8 mouse cellular contexts compared by ENCODE assay signal in genomic region chr7:70365401-70365811, GRCm38 (mm10). TPM values are rescaled to one million over a fixed set of nuclear protein-coding genes. Genes with fewer than 3 reads are reported as not detected.
DNase-seq lines count a peak whose midpoint lies in the region; ATAC-seq and TF ChIP-seq lines count a peak whose summit lies in the region.

No protein-coding gene starts in this region.

- DNase-seq in lung, postnatal 0 days (ENCODE audit: low spot score) = peak; percentile 66
- DNase-seq in lung, postnatal 10 days = no peak
- peak; percentile 77 for DNase-seq in embryo, embryonic 9.5 days (ENCODE audit: extremely low spot score)
- no peak for DNase-seq in limb, embryonic 14.5 days (ENCODE audit: low spot score)
- peak; percentile 39 for DNase-seq in ovary, postnatal 14 days (ENCODE audit: low spot score)
- DNase-seq in layer of hippocampus, adult 9-10 months (ENCODE audit: low spot score) = no peak
- DNase-seq in cerebellum, adult 8-10 months = no peak

- peaks cover 5% of the 10 kb centered on the region; the same call in 1 of the 2 replicates for H3K4me1 ChIP-seq in lung, postnatal 0 days (ENCODE audit: insufficient read depth, low read depth, low read length)
- peaks cover 35% of the 10 kb centered on the region for H3K4me1 ChIP-seq in hindbrain, embryonic 12.5 days
- H3K4me1 ChIP-seq in limb, embryonic 14.5 days (ENCODE audit: control insufficient read depth, insufficient read depth, low read length) = peaks cover 19% of the 10 kb centered on the region

- TF ChIP-seq CTCF in lung, postnatal 0 days (IDR thresholded peaks at IDR 0.05) = no peak

- no peak for TF ChIP-seq EP300 in lung, postnatal 0 days (IDR thresholded peaks at IDR 0.05)

- H3K27me3 ChIP-seq in lung, postnatal 0 days (replicated peaks; ENCODE audit: insufficient read depth, low read length) = no peaks in the 10 kb centered on the region
- H3K27me3 ChIP-seq in hindbrain, embryonic 12.5 days = peaks cover 25% of the 10 kb centered on the region
- peaks cover 47% of the 10 kb centered on the region for H3K27me3 ChIP-seq in limb, embryonic 14.5 days (ENCODE audit: control insufficient read depth, insufficient read depth, low read length)

- peak overlapping the region; percentile 84 for H3K27ac ChIP-seq in lung, postnatal 0 days (ENCODE audit: low read length)
- H3K27ac ChIP-seq in hindbrain, embryonic 12.5 days = peak overlapping the region; percentile 94
- peak overlapping the region; percentile 86 for H3K27ac ChIP-seq in limb, embryonic 14.5 days (replicated peaks; ENCODE audit: low read depth, low read length)

- no peak for ATAC-seq in lung, postnatal 0 days
- ATAC-seq in hindbrain, embryonic 12.5 days (ENCODE audit: low FRiP score) = no peak
- no peak for ATAC-seq in limb, embryonic 14.5 days (ENCODE audit: low FRiP score, low read depth)

- H3K9me3 ChIP-seq in lung, postnatal 0 days (ENCODE audit: low read length) = no peaks in the 10 kb centered on the region
- H3K9me3 ChIP-seq in hindbrain, embryonic 12.5 days (replicated peaks) = no peaks in the 10 kb centered on the region
- no peaks in the 10 kb centered on the region for H3K9me3 ChIP-seq in limb, embryonic 14.5 days (ENCODE audit: control insufficient read depth, low read length)

- 0% methylated on average over 17 of the region's 17 CpGs for WGBS in lung, postnatal 0 days
- WGBS in hindbrain, embryonic 12.5 days = under 1% methylated on average over 17 of the region's 17 CpGs
- under 1% methylated on average over 17 of the region's 17 CpGs for WGBS in limb, embryonic 14.5 days

- H3K9ac ChIP-seq in lung, postnatal 0 days (replicated peaks; ENCODE audit: low read depth) = peak overlapping the region; percentile 58
- peak overlapping the region; percentile 81 for H3K9ac ChIP-seq in hindbrain, embryonic 12.5 days
- peak overlapping the region; percentile 67 for H3K9ac ChIP-seq in limb, embryonic 14.5 days (ENCODE audit: low read depth, low read length, severe bottlenecking)

- H3K4me3 ChIP-seq in lung, postnatal 0 days (ENCODE audit: low read depth, low read length) = peak overlapping the region; percentile 50
- peak overlapping the region; percentile 51 for H3K4me3 ChIP-seq in hindbrain, embryonic 12.5 days
- H3K4me3 ChIP-seq in limb, embryonic 14.5 days (replicated peaks; ENCODE audit: low read length) = peak overlapping the region; percentile 49

- TF ChIP-seq POLR2A in limb, embryonic 14.5 days (IDR thresholded peaks at IDR 0.05; ENCODE audit: borderline replicate concordance, extremely low read depth, insufficient read depth, insufficient read length) = no peak

- peak overlapping the region; percentile 83 for H3K4me2 ChIP-seq in lung, postnatal 0 days (replicated peaks; ENCODE audit: low read depth, low read length)
- H3K4me2 ChIP-seq in hindbrain, embryonic 12.5 days (replicated peaks) = peak overlapping the region; percentile 79
- H3K4me2 ChIP-seq in limb, embryonic 14.5 days (replicated peaks; ENCODE audit: low read depth, low read length, severe bottlenecking) = peak overlapping the region; percentile 67

- no peaks in the 10 kb centered on the region for H3K36me3 ChIP-seq in lung, postnatal 0 days (ENCODE audit: insufficient read depth, low read length)
- no peaks in the 10 kb centered on the region for H3K36me3 ChIP-seq in hindbrain, embryonic 12.5 days
- H3K36me3 ChIP-seq in limb, embryonic 14.5 days (ENCODE audit: control insufficient read depth, insufficient read depth, low read length) = no peaks in the 10 kb centered on the region

RNA-seq across cellular contexts. Expression of gene Nr2f2, which starts 1.1 kb away (rescaled TPM):
- polyA plus RNA-seq in lung, postnatal 0 days (2015; fragmentation: Nextera tagmentation; extraction: Ambion mirVana) = 72.7 and 89.1 TPM in 2 replicates
- 133 and 146 TPM in 2 replicates for polyA plus RNA-seq in hindbrain, embryonic 12.5 days (2016; fragmentation: Nextera tagmentation; extraction: Ambion mirVana)
- 80.2 and 134 TPM in 2 replicates for polyA plus RNA-seq in limb, embryonic 14.5 days (2012; rRNA removed)
- 54.7 and 60.8 TPM in 2 replicates for polyA plus RNA-seq in limb, embryonic 14.5 days (2014; fragmentation: Nextera tagmentation; extraction: Ambion mirVana)

Comparison
In these comparisons a context has a peak if more than half of its experiments do, and no peak if none do; other contexts are left out.
1. DNase-seq: peak in lung, postnatal 0 days (single experiment), embryo, embryonic 9.5 days (single experiment) and ovary, postnatal 14 days (single experiment); none in lung, postnatal 10 days (single experiment), limb, embryonic 14.5 days (single experiment), layer of hippocampus, adult 9-10 months (single experiment) and cerebellum, adult 8-10 months (single experiment).
2. Peak in every context shown above with its lines, with median percentiles within 50 percentile points of each other: H3K27ac ChIP-seq, H3K4me2 ChIP-seq, H3K4me3 ChIP-seq and H3K9ac ChIP-seq.